Mouse (Mus musculus) embryonic facial prominence, embryonic 13.5 days (tissue): Measurements from ENCODE around the gene Mgll. TPM values are rescaled to one million over a fixed set of nuclear protein-coding genes. Genes with fewer than 3 reads are reported as not detected.

Experiments
- ATAC-seq: fragments of 200-750 bp; cut with Nextera tagmentation; 2 replicates; pipeline ENCODE4 v1.8.0; 2017; ENCODE audit warnings: low read depth; ENCODE audit not compliant: insufficient number of reproducible peaks, insufficient read depth, low FRiP score, low TSS enrichment
- H3K27ac ChIP-seq: fragments of 300-500 bp; sonication (generic); 2 replicates; pipeline ENCODE4 v1.5.1; 2015; ENCODE audit warnings: moderate library complexity, mild to moderate bottlenecking, inconsistent platforms
- H3K27me3 ChIP-seq: fragments of 300-500 bp; sonication (generic); 2 replicates; pipeline ENCODE4 v1.6.1; 2015; ENCODE audit warnings: mild to moderate bottlenecking, inconsistent platforms
- H3K36me3 ChIP-seq: fragments of 300-500 bp; sonication (generic); 2 replicates; pipeline ENCODE4 v1.6.1; 2015; ENCODE audit warnings: mild to moderate bottlenecking, inconsistent platforms
- H3K4me1 ChIP-seq: fragments of 300-500 bp; sonication (generic); 2 replicates; pipeline ENCODE4 v1.6.1; 2015; ENCODE audit warnings: inconsistent platforms
- H3K4me2 ChIP-seq: fragments of 300-500 bp; sonication (generic); 2 replicates; pipeline ENCODE4 v1.6.1; 2015; ENCODE audit warnings: moderate library complexity, mild to moderate bottlenecking, inconsistent platforms
- H3K4me3 ChIP-seq: fragments of 300-500 bp; sonication (generic); 2 replicates; pipeline ENCODE4 v1.5.1; 2015; ENCODE audit warnings: mild to moderate bottlenecking, inconsistent platforms
- H3K9ac ChIP-seq: fragments of 300-500 bp; sonication (generic); 2 replicates; pipeline ENCODE4 v1.6.1; 2015; ENCODE audit warnings: mild to moderate bottlenecking, inconsistent platforms
- H3K9me3 ChIP-seq: fragments of 300-500 bp; sonication (generic); 2 replicates; pipeline ENCODE4 v1.6.1; 2016; ENCODE audit warnings: inconsistent platforms
- WGBS: fragments of 180-500 bp; shearing (Covaris S2); methylation state at CpG from one replicate; pipeline ENCODE4 v1.1.7; 2015; ENCODE audit warnings: mixed read lengths; 5-methylcytosine and 5-hydroxymethylcytosine counted together
- polyA plus RNA-seq: library from polyadenylated mRNA; unstranded; fragments of >200 nt; fragmentation: Nextera tagmentation; extraction: Ambion mirVana; gene quantifications from 2 replicates; pipeline ENCODE4 v1.2.1, GENCODE M21; 2015

Gene Mgll
- polyA plus RNA-seq, 1 experiment from 2014 or later: 19.1 TPM

GRCm38 (mm10) chr6:88752711-88753219 is 28.6 kb downstream of the Mgll start:
- Histone ChIP-seq H3K9me3 (no peaks in the 10 kb centered on the region), H3K9ac (no peak overlapping the region), H3K27me3 (no peaks in the 10 kb centered on the region), H3K4me3 (no peak overlapping the region), H3K27ac (peak overlapping the region; percentile 68), H3K4me2 (no peak overlapping the region), H3K36me3 (no peaks in the 10 kb centered on the region), H3K4me1 (peaks cover 25% of the 10 kb centered on the region)
- WGBS: 36% methylated on average over 5 of the region's 5 CpGs
- peak; percentile 52 for ATAC-seq

- no peak for ATAC-seq
- WGBS: 46% methylated on average over 6 of the region's 6 CpGs
- Histone ChIP-seq H3K27me3 (no peaks in the 10 kb centered on the region), H3K9ac (no peak overlapping the region), H3K27ac (peak overlapping the region; percentile 68), H3K36me3 (no peaks in the 10 kb centered on the region), H3K4me3 (no peak overlapping the region), H3K4me2 (no peak overlapping the region), H3K9me3 (no peaks in the 10 kb centered on the region), H3K4me1 (peaks cover 28% of the 10 kb centered on the region)
Observed at GRCm38 (mm10) chr6:88753578-88753977, 29.4 kb downstream of the Mgll start.

GRCm38 (mm10) chr6:88756992-88757391 is 32.8 kb downstream of the Mgll start:
- ATAC-seq: no peak
- no peak overlapping the region for H3K27ac ChIP-seq
- no peaks in the 10 kb centered on the region for H3K9me3 ChIP-seq
- WGBS: 86% methylated on average over 4 of the region's 4 CpGs
- H3K4me2 ChIP-seq: no peak overlapping the region
- H3K9ac ChIP-seq: no peak overlapping the region
- H3K4me3 ChIP-seq: no peak overlapping the region
- no peaks in the 10 kb centered on the region for H3K36me3 ChIP-seq
- H3K27me3 ChIP-seq: peaks cover 2% of the 10 kb centered on the region; the same call in 1 of the 2 replicates
- H3K4me1 ChIP-seq: peaks cover 62% of the 10 kb centered on the region

- Histone ChIP-seq H3K27ac (no peak overlapping the region), H3K4me2 (no peak overlapping the region), H3K9me3 (no peaks in the 10 kb centered on the region), H3K4me3 (no peak overlapping the region), H3K9ac (no peak overlapping the region), H3K27me3 (peaks cover 2% of the 10 kb centered on the region; the same call in 1 of the 2 replicates), H3K36me3 (no peaks in the 10 kb centered on the region), H3K4me1 (peaks cover 63% of the 10 kb centered on the region)
- ATAC-seq: no peak
- WGBS: 90% methylated on average over 8 of the region's 8 CpGs
Observed at GRCm38 (mm10) chr6:88758074-88758473, 33.9 kb downstream of the Mgll start.

GRCm38 (mm10) chr6:88758568-88759522 is 34.6 kb downstream of the Mgll start:
- no peak for ATAC-seq
- Histone ChIP-seq H3K4me3 (no peak overlapping the region), H3K27ac (no peak overlapping the region), H3K4me1 (peaks cover 63% of the 10 kb centered on the region), H3K27me3 (peaks cover 2% of the 10 kb centered on the region; the same call in 1 of the 2 replicates), H3K9me3 (no peaks in the 10 kb centered on the region), H3K36me3 (no peaks in the 10 kb centered on the region), H3K9ac (no peak overlapping the region), H3K4me2 (no peak overlapping the region)
- 70% methylated on average over 10 of the region's 10 CpGs for WGBS

- peaks cover 58% of the 10 kb centered on the region for H3K4me1 ChIP-seq
Observed at GRCm38 (mm10) chr6:88759793-88760453, 35.7 kb downstream of the Mgll start.

GRCm38 (mm10) chr6:88760935-88761635 is 36.9 kb downstream of the Mgll start:
- H3K4me2 ChIP-seq: no peak overlapping the region
- no peak overlapping the region for H3K27ac ChIP-seq
- 0 out of 2 replicates have a peak overlapping the region, but pooled peaks have one; percentile 46 for H3K9ac ChIP-seq

More at GRCm38 (mm10) chr6:88759793-88760453, 35.7 kb downstream of the Mgll start:
- WGBS: 52% methylated on average over 17 of the region's 17 CpGs
- H3K27me3 ChIP-seq: peaks cover 2% of the 10 kb centered on the region; the same call in 1 of the 2 replicates
- H3K36me3 ChIP-seq: no peaks in the 10 kb centered on the region
- no peaks in the 10 kb centered on the region for H3K9me3 ChIP-seq
- peak; percentile 43; the same call in 1 of the 2 replicates for ATAC-seq
- H3K27ac ChIP-seq: no peak overlapping the region
- no peak overlapping the region; the same call in 1 of the 2 replicates for H3K4me2 ChIP-seq
- H3K4me3 ChIP-seq: no peak overlapping the region
- H3K9ac ChIP-seq: no peak overlapping the region

GRCm38 (mm10) chr6:88761684-88762439 is 37.6 kb downstream of the Mgll start:
- Histone ChIP-seq H3K9me3 (no peaks in the 10 kb centered on the region), H3K4me1 (peaks cover 57% of the 10 kb centered on the region), H3K4me2 (no peak overlapping the region), H3K4me3 (no peak overlapping the region), H3K27ac (peak overlapping the region; percentile 51; the same call in 1 of the 2 replicates), H3K36me3 (no peaks in the 10 kb centered on the region), H3K9ac (no peak overlapping the region), H3K27me3 (peaks cover 2% of the 10 kb centered on the region; the same call in 1 of the 2 replicates)
- 69% methylated on average over 17 of the region's 17 CpGs for WGBS
- no peak for ATAC-seq

More at GRCm38 (mm10) chr6:88760935-88761635, 36.9 kb downstream of the Mgll start:
- Histone ChIP-seq H3K9me3 (no peaks in the 10 kb centered on the region), H3K4me3 (no peak overlapping the region), H3K36me3 (no peaks in the 10 kb centered on the region), H3K4me1 (peaks cover 57% of the 10 kb centered on the region), H3K27me3 (peaks cover 2% of the 10 kb centered on the region; the same call in 1 of the 2 replicates)
- 60% methylated on average over 17 of the region's 17 CpGs for WGBS
- no peak for ATAC-seq

GRCm38 (mm10) chr6:88762440-88763196 is 38.4 kb downstream of the Mgll start:
- ATAC-seq: 0 out of 2 replicates have a peak, but pooled peaks have one; percentile 59
- Histone ChIP-seq H3K9ac (no peak overlapping the region), H3K27me3 (peaks cover 2% of the 10 kb centered on the region; the same call in 1 of the 2 replicates), H3K4me1 (peaks cover 57% of the 10 kb centered on the region), H3K4me2 (no peak overlapping the region), H3K27ac (no peak overlapping the region), H3K36me3 (no peaks in the 10 kb centered on the region), H3K9me3 (no peaks in the 10 kb centered on the region), H3K4me3 (no peak overlapping the region)
- WGBS: 59% methylated on average over 13 of the region's 13 CpGs
